Mouse (Mus musculus) retina, adult 2 months (tissue): ENCODE results near the gene Gng4.

ENCODE experiments used
- DNase-seq: peaks from one replicate; pipeline ENCODE4 v3.0.0-alpha.2; 2012; ENCODE audit warnings: low read depth, low spot score

The Gng4 gene

GRCm38 (mm10) chr13:13818696-13819095, 34.8 kb downstream of the Gng4 start:
- DNase-seq: no peak

- no peak for DNase-seq
Observed at GRCm38 (mm10) chr13:13820234-13821123, 36.6 kb downstream of the Gng4 start.

- DNase-seq: no peak
Observed at GRCm38 (mm10) chr13:13824946-13825345, 41.1 kb downstream of the Gng4 start.

- DNase-seq: no peak
Observed at GRCm38 (mm10) chr13:13826533-13826932, 42.7 kb downstream of the Gng4 start.

- DNase-seq: no peak
Observed at GRCm38 (mm10) chr13:13828125-13828524, 44.3 kb downstream of the Gng4 start.

GRCm38 (mm10) chr13:13830469-13831074, 46.7 kb downstream of the Gng4 start:
- DNase-seq: no peak

GRCm38 (mm10) chr13:13835180-13835579, 51.3 kb downstream of the Gng4 start:
- DNase-seq: no peak

GRCm38 (mm10) chr13:13845021-13845420, 61.2 kb downstream of the Gng4 start:
- no peak for DNase-seq

GRCm38 (mm10) chr13:13847075-13847599, 63.3 kb downstream of the Gng4 start:
- no peak for DNase-seq

GRCm38 (mm10) chr13:13857190-13857589, 73.3 kb downstream of the Gng4 start:
- DNase-seq: no peak

- DNase-seq: no peak
Observed at GRCm38 (mm10) chr13:13862346-13862745, 78.5 kb downstream of the Gng4 start.

- no peak for DNase-seq
Observed at GRCm38 (mm10) chr13:13862941-13863340, 79.1 kb downstream of the Gng4 start.

GRCm38 (mm10) chr13:13866339-13866738, 82.5 kb downstream of the Gng4 start:
- no peak for DNase-seq

- no peak for DNase-seq
Observed at GRCm38 (mm10) chr13:13867078-13867759, 83.4 kb downstream of the Gng4 start.

- DNase-seq: no peak
Observed at GRCm38 (mm10) chr13:13867922-13868321, 84.1 kb downstream of the Gng4 start.
